Mouse (Mus musculus) kidney, postnatal 10 days (tissue): ENCODE results near the gene Prrt1.
A peak's percentile ranks its signal among the peaks of the same experiment; 100 is the strongest.

ENCODE experiments used
- DNase-seq: peaks from one replicate; pipeline ENCODE4 v3.0.0; 2021; ENCODE audit warnings: mixed read lengths

Gene Prrt1

DNA sequence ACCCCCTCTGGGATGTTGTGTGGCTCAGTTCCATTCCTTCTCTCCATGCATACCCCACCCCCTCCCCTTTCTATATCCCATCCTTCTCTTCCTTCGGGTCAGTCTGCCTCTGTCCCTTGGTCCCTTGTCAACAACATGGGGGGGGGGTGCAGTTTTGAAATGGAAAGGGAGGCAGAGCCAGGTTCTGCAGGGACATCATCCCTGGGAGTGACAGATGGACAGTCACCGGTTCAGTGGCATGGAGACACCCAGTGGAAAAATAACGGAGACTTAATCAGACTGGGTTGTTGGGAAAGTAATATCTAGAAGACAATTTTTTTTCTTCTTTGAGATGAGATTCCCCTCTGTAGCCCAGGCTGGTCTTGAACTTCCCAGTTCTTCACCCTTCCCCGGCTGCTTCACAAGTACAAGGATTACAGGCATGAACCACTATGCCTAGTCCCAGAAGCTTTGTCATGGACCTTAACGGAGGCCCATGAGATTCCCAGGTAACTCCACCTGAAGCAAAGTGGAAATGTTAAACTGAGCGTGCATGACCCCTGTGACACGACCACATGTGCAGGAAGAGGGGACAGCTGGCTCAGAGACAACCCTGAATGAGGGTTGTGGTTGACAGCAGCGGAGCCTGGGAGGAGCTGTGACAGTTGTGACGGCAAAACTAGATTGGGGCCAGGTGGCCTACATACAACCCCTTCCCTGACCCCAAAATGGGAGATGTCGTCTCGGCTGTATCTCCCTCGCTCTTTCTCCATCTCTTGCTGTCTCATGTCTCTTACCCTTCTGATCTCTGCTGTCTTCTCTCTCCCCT lies 667 bp downstream of the Prrt1 start:
- no peak for DNase-seq

GRCm38 (mm10) chr17:34630761-34631301 lies 1.5 kb downstream of the Prrt1 start:
- DNase-seq, result no peak

GRCm38 (mm10) chr17:34631647-34632046 lies 2.3 kb downstream of the Prrt1 start:
- DNase-seq, result no peak

- DNase-seq, result peak; percentile 87
Observed at GRCm38 (mm10) chr17:34632261-34632691, 2.9 kb downstream of the Prrt1 start.

GRCm38 (mm10) chr17:34635671-34636070 lies 6.3 kb downstream of the Prrt1 start:
- no peak for DNase-seq

GRCm38 (mm10) chr17:34637459-34637858 lies 8.1 kb downstream of the Prrt1 start:
- DNase-seq, result no peak

- no peak for DNase-seq
Observed at GRCm38 (mm10) chr17:34639461-34640255, 10.3 kb downstream of the Prrt1 start.

GRCm38 (mm10) chr17:34640778-34641601 lies 11.7 kb downstream of the Prrt1 start:
- peak; percentile 65 for DNase-seq

DNA sequence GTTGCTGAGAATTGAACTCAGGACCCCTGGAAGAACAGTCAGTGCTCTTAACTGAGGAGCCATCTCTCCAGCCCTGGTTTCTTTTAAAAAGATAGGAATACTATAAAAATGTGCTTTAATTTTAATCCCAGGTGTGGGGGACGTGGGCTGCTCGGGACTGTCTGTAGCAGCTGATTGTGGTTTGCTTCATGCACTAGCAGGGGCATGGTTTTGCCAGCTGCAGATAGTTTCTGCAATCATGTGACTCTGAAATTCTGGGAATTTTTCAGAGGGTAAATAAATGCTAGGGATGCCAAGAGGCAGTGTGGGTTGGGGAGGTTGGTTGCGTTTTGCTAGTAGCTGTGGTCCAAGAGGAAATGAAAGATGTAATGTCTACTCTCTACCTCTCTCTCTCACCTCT lies 12.6 kb downstream of the Prrt1 start:
- DNase-seq, result no peak

GRCm38 (mm10) chr17:34643379-34643778 lies 14.0 kb downstream of the Prrt1 start:
- no peak for DNase-seq

- no peak for DNase-seq
Observed at GRCm38 (mm10) chr17:34643944-34644343, 14.6 kb downstream of the Prrt1 start.

GRCm38 (mm10) chr17:34644608-34645007 lies 15.3 kb downstream of the Prrt1 start, which contains the start of gene Fkbpl:
Fkbpl (plus strand) TSS chr17:34644764.
- peak; percentile 97 for DNase-seq

GRCm38 (mm10) chr17:34645256-34645829 lies 16.0 kb downstream of the Prrt1 start:
- no peak for DNase-seq

- DNase-seq, result peak; percentile 46
Observed at GRCm38 (mm10) chr17:34645831-34646511, 16.6 kb downstream of the Prrt1 start.

GRCm38 (mm10) chr17:34646906-34647787 lies 17.8 kb downstream of the Prrt1 start, which contains the start of gene Atf6b:
Atf6b (plus strand) TSS chr17:34647146.
- peak; percentile 97 for DNase-seq

GRCm38 (mm10) chr17:34648141-34648890 lies 19.0 kb downstream of the Prrt1 start:
- DNase-seq, result no peak

DNA sequence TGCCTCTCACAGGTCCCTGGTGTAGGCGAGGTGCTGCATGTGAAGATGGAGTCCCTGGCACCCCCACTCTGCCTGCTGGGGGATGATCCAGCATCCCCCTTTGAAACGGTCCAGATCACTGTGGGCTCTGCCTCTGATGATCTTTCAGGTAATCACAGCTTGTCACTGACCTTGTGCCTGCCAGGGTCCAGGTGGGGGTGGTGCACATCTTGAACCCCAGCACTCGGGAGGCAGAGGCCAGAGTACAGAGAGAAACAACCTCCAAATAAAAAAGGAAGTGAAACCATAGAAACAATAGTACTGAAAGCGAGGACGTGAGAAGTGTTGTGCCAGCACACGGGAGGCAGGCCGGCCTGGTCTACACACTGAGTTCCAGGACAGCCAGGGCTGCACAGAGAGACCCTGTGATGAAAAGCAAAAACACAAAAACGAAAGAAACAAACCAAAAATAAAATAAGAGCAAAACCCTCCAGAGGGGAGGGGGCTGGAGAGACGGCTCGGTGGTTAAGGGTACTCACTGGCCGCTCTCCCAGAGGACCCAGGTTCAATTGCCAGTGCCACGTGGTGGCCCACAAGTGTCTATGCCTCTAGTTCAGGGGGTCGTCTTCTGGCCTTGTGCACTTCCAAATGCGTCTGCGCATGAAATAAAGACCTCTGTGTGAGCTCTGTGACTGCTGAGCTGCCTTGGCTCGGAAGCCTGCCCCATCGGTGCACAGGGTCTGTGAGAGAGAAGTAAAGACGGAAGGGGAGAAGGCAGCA lies 20.0 kb downstream of the Prrt1 start:
- DNase-seq, result no peak

DNA sequence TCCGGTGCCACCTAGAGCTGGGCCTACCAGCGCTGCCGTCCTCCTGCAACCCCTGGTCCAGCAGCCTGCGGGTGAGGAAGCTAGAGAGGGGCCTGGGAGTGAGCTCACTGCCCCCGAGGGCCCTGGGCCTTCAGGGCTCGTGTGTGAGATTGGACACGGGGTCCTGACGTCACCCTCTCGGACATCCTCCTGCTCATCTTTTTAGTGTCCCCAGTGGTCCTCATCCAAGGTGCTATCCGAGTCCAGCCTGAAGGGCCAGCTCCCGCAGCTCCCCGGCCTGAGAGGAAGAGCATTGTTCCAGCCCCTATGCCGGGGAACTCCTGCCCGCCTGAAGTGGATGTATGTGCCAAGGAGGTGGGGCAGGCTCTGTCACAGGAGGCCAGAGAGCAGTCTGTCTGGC lies 21.4 kb downstream of the Prrt1 start:
- DNase-seq, result no peak
